In the genomic region with DNA sequence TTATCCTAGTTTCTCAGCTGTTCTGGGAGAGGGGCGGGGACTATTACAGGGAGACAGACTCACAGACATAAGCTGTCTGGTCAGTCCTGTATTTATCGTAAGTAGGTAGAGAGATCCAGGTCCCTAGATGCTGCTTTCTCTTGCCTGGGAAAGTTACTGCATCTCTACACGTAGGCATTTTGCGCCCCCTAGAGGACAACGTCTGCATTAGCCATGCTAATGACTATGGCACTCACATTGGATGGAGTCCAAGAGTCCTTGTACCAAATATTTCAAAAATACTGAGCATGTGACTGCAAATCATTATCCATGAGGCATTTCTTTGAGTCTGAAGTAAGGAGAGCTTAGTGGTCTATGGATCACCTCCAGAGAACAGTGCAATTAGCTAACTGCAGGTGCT, we compare ENCODE assay signal across 9 mouse cellular contexts. TPM values are rescaled to one million over a fixed set of nuclear protein-coding genes. Genes with fewer than 3 reads are reported as not detected.
A peak's percentile ranks its signal among the peaks of the same experiment; 100 is the strongest.
DNase-seq lines count a peak whose midpoint lies in the region; ATAC-seq and TF ChIP-seq lines count a peak whose summit lies in the region.
"Had no signal": no experiment of that assay in that cellular context is flagged by ENCODE, and none has a peak within 500 bp of the region (broad histone marks: within the 10 kb centered on the region; RNA-seq: fewer than 3 reads in every experiment).

No protein-coding gene starts in this region.

- no peak overlapping the region for H3K27ac ChIP-seq in forebrain, embryonic 10.5 days
- no peak overlapping the region for H3K27ac ChIP-seq in forebrain, embryonic 15.5 days (replicated peaks)
- H3K27ac ChIP-seq in embryonic facial prominence, embryonic 15.5 days (replicated peaks): peak overlapping the region; percentile 78
- H3K27ac ChIP-seq: limb, embryonic 12.5 days had no signal

- H3K36me3 ChIP-seq in forebrain, embryonic 10.5 days (replicated peaks): no peaks in the 10 kb centered on the region
- H3K36me3 ChIP-seq in forebrain, embryonic 15.5 days: no peaks in the 10 kb centered on the region
- no peaks in the 10 kb centered on the region for H3K36me3 ChIP-seq in embryonic facial prominence, embryonic 15.5 days
- H3K36me3 ChIP-seq: limb, embryonic 12.5 days had no signal

- no peak; the same call in 1 of the 2 replicates for ATAC-seq in forebrain, embryonic 15.5 days (replicated peaks)
- no peak for ATAC-seq in embryonic facial prominence, embryonic 15.5 days (ENCODE audit: insufficient number of reproducible peaks, low FRiP score, low TSS enrichment, low read depth)

- H3K9me3 ChIP-seq in forebrain, embryonic 10.5 days: no peaks in the 10 kb centered on the region
- H3K9me3 ChIP-seq in forebrain, embryonic 15.5 days: no peaks in the 10 kb centered on the region
- H3K9me3 ChIP-seq in embryonic facial prominence, embryonic 15.5 days (replicated peaks): no peaks in the 10 kb centered on the region
- H3K9me3 ChIP-seq: limb, embryonic 12.5 days had no signal

- no peak overlapping the region for H3K4me3 ChIP-seq in forebrain, embryonic 10.5 days
- no peak overlapping the region for H3K4me3 ChIP-seq in forebrain, embryonic 15.5 days
- no peak overlapping the region for H3K4me3 ChIP-seq in embryonic facial prominence, embryonic 15.5 days (replicated peaks)
- H3K4me3 ChIP-seq: limb, embryonic 12.5 days had no signal

- TF ChIP-seq CTCF in brain, embryonic 14.5 days (IDR thresholded peaks at IDR 0.05; ENCODE audit: borderline replicate concordance, extremely low read depth, insufficient read depth, insufficient read length): peak; percentile 76; the same call in 1 of the 2 replicates

- H3K4me1 ChIP-seq in forebrain, embryonic 10.5 days: no peaks in the 10 kb centered on the region
- H3K4me1 ChIP-seq in forebrain, embryonic 15.5 days: no peaks in the 10 kb centered on the region
- H3K4me1 ChIP-seq in embryonic facial prominence, embryonic 15.5 days: peaks cover 26% of the 10 kb centered on the region

- TF ChIP-seq POLR2A in brain, embryonic 14.5 days (IDR thresholded peaks at IDR 0.05; ENCODE audit: borderline replicate concordance, extremely low read depth, insufficient read depth, insufficient read length, poor library complexity, severe bottlenecking): no peak

- peak; percentile 44 for DNase-seq in forebrain, embryonic 10.5 days (ENCODE audit: extremely low spot score, low spot score)
- peak; percentile 31 for DNase-seq in CD4-positive helper T cell, adult 2 months (ENCODE audit: low read depth, low spot score)
- peak; percentile 83 for DNase-seq in brain, embryonic 14.5 days (ENCODE audit: low read depth)
- peak; percentile 82 for DNase-seq in kidney, postnatal 14 days
- peak; percentile 75 for DNase-seq in lung, postnatal 10 days
- DNase-seq in spleen, postnatal 36 days (ENCODE audit: low spot score in 2 of 2): peak; percentile 16 to 28

- H3K9ac ChIP-seq in forebrain, embryonic 15.5 days (replicated peaks): no peak overlapping the region
- H3K9ac ChIP-seq in embryonic facial prominence, embryonic 15.5 days: no peak overlapping the region
- H3K9ac ChIP-seq: limb, embryonic 12.5 days had no signal

- no peaks in the 10 kb centered on the region for H3K27me3 ChIP-seq in forebrain, embryonic 10.5 days (ENCODE audit: poor library complexity, severe bottlenecking)
- no peaks in the 10 kb centered on the region for H3K27me3 ChIP-seq in forebrain, embryonic 15.5 days
- H3K27me3 ChIP-seq in embryonic facial prominence, embryonic 15.5 days: no peaks in the 10 kb centered on the region
- H3K27me3 ChIP-seq: limb, embryonic 12.5 days had no signal

- 25% methylated on average over 5 of the region's 5 CpGs for WGBS in forebrain, embryonic 10.5 days
- WGBS in forebrain, embryonic 15.5 days: 19% methylated on average over 5 of the region's 5 CpGs
- 13% methylated on average over 5 of the region's 5 CpGs for WGBS in embryonic facial prominence, embryonic 15.5 days

- no peak overlapping the region for H3K4me2 ChIP-seq in forebrain, embryonic 15.5 days (replicated peaks)
- H3K4me2 ChIP-seq in embryonic facial prominence, embryonic 15.5 days (replicated peaks): no peak overlapping the region
- H3K4me2 ChIP-seq: limb, embryonic 12.5 days had no signal

RNA-seq across cellular contexts. Expression of gene Cnnm1, which starts 38.7 kb away (rescaled TPM):
- 0.31 and 0.36 TPM in 2 replicates for polyA plus RNA-seq in forebrain, embryonic 10.5 days (2016; fragmentation: Nextera tagmentation; extraction: Ambion mirVana)
- 1.2 and 1.3 TPM in 2 replicates for polyA plus RNA-seq in forebrain, embryonic 15.5 days (2015; fragmentation: Nextera tagmentation; extraction: Ambion mirVana)
- polyA plus RNA-seq in brain, embryonic 14.5 days (2012; rRNA removed): 3.7 and 5.8 TPM in 2 replicates
- 3.1 and 3.5 TPM in 2 replicates for polyA plus RNA-seq in embryonic facial prominence, embryonic 15.5 days (2015; fragmentation: Nextera tagmentation; extraction: Ambion mirVana)

RNA-seq across cellular contexts. Expression of gene Got1, which starts 45.5 kb away (rescaled TPM):
- 57.5 and 63.9 TPM in 2 replicates for polyA plus RNA-seq in forebrain, embryonic 10.5 days (2016; fragmentation: Nextera tagmentation; extraction: Ambion mirVana)
- 71.3 and 75.6 TPM in 2 replicates for polyA plus RNA-seq in forebrain, embryonic 15.5 days (2015; fragmentation: Nextera tagmentation; extraction: Ambion mirVana)
- 63.1 and 66.7 TPM in 2 replicates for polyA plus RNA-seq in brain, embryonic 14.5 days (2012; rRNA removed)
- polyA plus RNA-seq in embryonic facial prominence, embryonic 15.5 days (2015; fragmentation: Nextera tagmentation; extraction: Ambion mirVana): 31.2 and 31.9 TPM in 2 replicates

Comparison
In these comparisons a context has a peak if more than half of its experiments do, and no peak if none do; other contexts are left out.
1. DNase-seq: peak in every context shown above with its lines; median percentile 83 in brain, embryonic 14.5 days; 82 in kidney, postnatal 14 days; 75 in lung, postnatal 10 days; 44 in forebrain, embryonic 10.5 days; 31 in CD4-positive helper T cell, adult 2 months; 22 in spleen, postnatal 36 days.